ENCODE assay signal across 10 mouse cellular contexts in the genomic region with DNA sequence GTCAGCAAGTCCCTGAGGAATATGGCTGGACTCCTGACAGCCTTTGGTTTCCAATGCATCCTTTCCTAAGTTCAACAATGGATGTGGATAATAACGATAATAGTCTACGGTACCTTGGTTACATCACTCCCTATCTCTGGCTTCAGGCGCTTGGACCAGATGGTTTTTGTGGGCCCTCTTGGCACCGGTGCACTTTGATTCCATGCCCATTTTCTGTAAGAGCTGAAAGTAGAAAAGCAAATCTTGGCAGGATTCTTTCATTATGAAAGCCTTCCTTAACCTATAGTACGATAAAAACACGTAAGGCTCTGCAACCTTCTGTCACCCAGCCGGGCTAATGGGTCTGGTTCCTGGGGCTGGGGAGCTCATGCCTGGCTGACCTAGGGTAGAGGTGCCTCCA. TPM values are rescaled to one million over a fixed set of nuclear protein-coding genes. Genes with fewer than 3 reads are reported as not detected.
DNase-seq lines count a peak whose midpoint lies in the region; ATAC-seq and TF ChIP-seq lines count a peak whose summit lies in the region.
"Had no signal": no experiment of that assay in that cellular context is flagged by ENCODE, and none has a peak within 500 bp of the region (broad histone marks: within the 10 kb centered on the region; RNA-seq: fewer than 3 reads in every experiment).

No protein-coding gene starts in this region.

- 84% methylated on average over 7 of the region's 7 CpGs for WGBS in midbrain, postnatal 0 days
- 94% methylated on average over 7 of the region's 7 CpGs for WGBS in midbrain, embryonic 16.5 days
- 92% methylated on average over 7 of the region's 7 CpGs for WGBS in kidney, embryonic 15.5 days

- DNase-seq in midbrain, postnatal 0 days (ENCODE audit: low spot score), result peak; percentile 17
- peak; percentile 51 to 75 for DNase-seq in frontal cortex, postnatal 36 days (ENCODE audit: low spot score in 2 of 2)
- DNase-seq in left cerebral cortex, adult 9 months (ENCODE audit: low spot score in 2 of 2), result peak; percentile 16 to 74
- no peak for DNase-seq in lung, postnatal 36 days
- DNase-seq in ovary, postnatal 14 days (ENCODE audit: low spot score), result no peak
- no peak for DNase-seq in thymus, postnatal 25 days
- DNase-seq: lung, adult 2 months had no signal

- H3K4me1 ChIP-seq in midbrain, postnatal 0 days (ENCODE audit: insufficient read depth, low read length), result no peaks in the 10 kb centered on the region
- H3K4me1 ChIP-seq in midbrain, embryonic 16.5 days (ENCODE audit: control insufficient read depth, insufficient read depth, low read length), result no peaks in the 10 kb centered on the region
- no peaks in the 10 kb centered on the region for H3K4me1 ChIP-seq in kidney, embryonic 15.5 days

- H3K27me3 ChIP-seq in midbrain, postnatal 0 days (ENCODE audit: insufficient read depth, low read length), result no peaks in the 10 kb centered on the region
- H3K27me3 ChIP-seq in midbrain, embryonic 16.5 days (ENCODE audit: control insufficient read depth, insufficient read depth, low read depth, low read length), result no peaks in the 10 kb centered on the region; the same call in 1 of the 2 replicates
- H3K27me3 ChIP-seq in kidney, embryonic 15.5 days, result no peaks in the 10 kb centered on the region

- ATAC-seq in midbrain, postnatal 0 days (ENCODE audit: low FRiP score), result no peak
- ATAC-seq in midbrain, embryonic 16.5 days, result no peak
- ATAC-seq in kidney, embryonic 15.5 days (replicated peaks; ENCODE audit: low FRiP score), result no peak

- TF ChIP-seq CTCF in midbrain, postnatal 0 days (IDR thresholded peaks at IDR 0.05), result no peak

- H3K27ac ChIP-seq in midbrain, postnatal 0 days (ENCODE audit: low read depth, low read length), result no peak overlapping the region
- H3K27ac ChIP-seq in midbrain, embryonic 16.5 days (ENCODE audit: low read length), result no peak overlapping the region
- no peak overlapping the region for H3K27ac ChIP-seq in kidney, embryonic 15.5 days

- no peaks in the 10 kb centered on the region for H3K36me3 ChIP-seq in midbrain, postnatal 0 days (ENCODE audit: insufficient read depth, low read length)
- no peaks in the 10 kb centered on the region for H3K36me3 ChIP-seq in midbrain, embryonic 16.5 days (ENCODE audit: control insufficient read depth, insufficient read depth, low read length)
- H3K36me3 ChIP-seq in kidney, embryonic 15.5 days, result no peaks in the 10 kb centered on the region

- H3K4me3 ChIP-seq in midbrain, postnatal 0 days (ENCODE audit: low read depth, low read length), result no peak overlapping the region
- H3K4me3 ChIP-seq in midbrain, embryonic 16.5 days (ENCODE audit: low read depth, low read length), result no peak overlapping the region
- no peak overlapping the region for H3K4me3 ChIP-seq in kidney, embryonic 15.5 days (replicated peaks)

- no peak overlapping the region for H3K9ac ChIP-seq in midbrain, postnatal 0 days (replicated peaks; ENCODE audit: low read length, poor library complexity, severe bottlenecking)
- no peak overlapping the region for H3K9ac ChIP-seq in midbrain, embryonic 16.5 days (ENCODE audit: low read depth, low read length)
- no peak overlapping the region for H3K9ac ChIP-seq in kidney, embryonic 15.5 days

- no peak overlapping the region for H3K4me2 ChIP-seq in midbrain, postnatal 0 days (ENCODE audit: low read depth, low read length, poor library complexity, severe bottlenecking)
- H3K4me2 ChIP-seq in midbrain, embryonic 16.5 days (ENCODE audit: low read length), result no peak overlapping the region
- H3K4me2 ChIP-seq in kidney, embryonic 15.5 days, result no peak overlapping the region
- H3K4me2 ChIP-seq: midbrain, embryonic 11.5 days had no signal

- H3K9me3 ChIP-seq in midbrain, postnatal 0 days (ENCODE audit: low read length), result no peaks in the 10 kb centered on the region
- H3K9me3 ChIP-seq in midbrain, embryonic 16.5 days (replicated peaks; ENCODE audit: control insufficient read depth, low read length, poor library complexity, severe bottlenecking), result no peaks in the 10 kb centered on the region
- no peaks in the 10 kb centered on the region for H3K9me3 ChIP-seq in kidney, embryonic 15.5 days (replicated peaks)

RNA-seq across cellular contexts. Expression of a gene that starts 51.3 kb away (rescaled TPM):
- 63.8 and 64.6 TPM in 2 replicates for total RNA-seq in midbrain, postnatal 0 days (2014; rRNA removed)
- 46.0 and 61.4 TPM in 2 replicates for polyA plus RNA-seq in midbrain, postnatal 0 days (2015; fragmentation: Nextera tagmentation; extraction: Ambion mirVana)
- 73.6 and 83.2 TPM in 2 replicates for polyA plus RNA-seq in midbrain, embryonic 16.5 days (2015; fragmentation: Nextera tagmentation; extraction: Ambion mirVana)
- 65.9 and 71.8 TPM in 2 replicates for polyA plus RNA-seq in kidney, embryonic 15.5 days (2015; fragmentation: Nextera tagmentation; extraction: Ambion mirVana)

Comparison
In these comparisons a context has a peak if more than half of its experiments do, and no peak if none do; other contexts are left out.
1. DNase-seq: peak in midbrain, postnatal 0 days (single experiment), frontal cortex, postnatal 36 days (2 of 2) and left cerebral cortex, adult 9 months (2 of 2); none in lung, postnatal 36 days (single experiment), ovary, postnatal 14 days (single experiment) and thymus, postnatal 25 days (single experiment).